In the genomic region with DNA sequence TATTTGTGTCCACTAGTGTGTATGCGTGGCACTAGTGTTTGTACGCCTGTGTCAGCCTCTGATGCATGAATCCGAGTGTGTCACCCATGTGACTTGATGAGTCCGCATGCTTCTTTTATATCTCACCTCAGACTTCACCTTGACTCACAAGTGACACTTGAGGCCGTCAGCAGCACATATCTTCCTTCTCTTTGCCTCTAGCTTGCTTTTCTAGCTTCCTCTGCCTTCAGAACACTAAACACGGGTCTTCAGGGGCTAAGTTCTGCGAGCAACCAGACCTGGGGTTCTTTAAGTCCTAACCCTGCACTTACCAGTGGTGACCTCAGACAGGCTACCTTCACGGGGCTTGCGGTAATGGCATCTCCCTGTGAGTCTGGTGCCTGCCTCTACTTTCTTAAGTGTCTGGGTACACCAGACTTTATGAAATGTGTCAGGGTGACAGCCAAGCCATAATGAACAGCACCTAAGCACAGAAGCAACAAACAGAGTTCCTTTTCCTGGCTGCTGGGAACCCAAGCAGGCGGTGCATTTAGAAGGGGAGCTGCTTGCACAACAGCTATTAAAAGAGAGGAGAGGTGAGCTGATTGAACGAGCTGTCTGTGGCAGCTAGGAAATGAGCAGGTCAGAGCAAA, we compare ENCODE assay signal across 8 mouse cellular contexts. TPM values are rescaled to one million over a fixed set of nuclear protein-coding genes. Genes with fewer than 3 reads are reported as not detected.
DNase-seq lines count a peak whose midpoint lies in the region; ATAC-seq and TF ChIP-seq lines count a peak whose summit lies in the region.

No protein-coding gene starts in this region.

- no peak overlapping the region for H3K4me3 ChIP-seq in C2C12 (ENCODE audit: insufficient read depth, poor library complexity, severe bottlenecking)
- no peak overlapping the region for H3K4me3 ChIP-seq in forebrain, embryonic 15.5 days
- no peak overlapping the region for H3K4me3 ChIP-seq in liver, embryonic 11.5 days (ENCODE audit: low read depth, low read length)

- peak overlapping the region; percentile 37 for H3K9ac ChIP-seq in forebrain, embryonic 15.5 days (replicated peaks)
- H3K9ac ChIP-seq in liver, embryonic 11.5 days (ENCODE audit: low read depth, low read length) = peak overlapping the region; percentile 66

- no peak for TF ChIP-seq CTCF in C2C12 (IDR thresholded peaks at IDR 0.05; ENCODE audit: control insufficient read depth, insufficient read depth, insufficient read length)

- DNase-seq in 416B (ENCODE audit: low read depth) = peak; percentile 57
- DNase-seq in liver, embryonic 11.5 days (ENCODE audit: low spot score) = no peak
- peak; percentile 69 for DNase-seq in splenic B cell, adult 2 months (ENCODE audit: low read depth, low spot score)
- DNase-seq in kidney, adult 18-20 months = no peak
- DNase-seq in thymus, postnatal 25 days = no peak

- H3K27ac ChIP-seq in forebrain, embryonic 15.5 days (replicated peaks) = peak overlapping the region; percentile 77
- H3K27ac ChIP-seq in liver, embryonic 11.5 days (ENCODE audit: low read depth, low read length) = peak overlapping the region; percentile 83

- peak overlapping the region; percentile 70 for H3ac ChIP-seq in C2C12 (ENCODE audit: control insufficient read depth, insufficient read length, low read depth)

- no peaks in the 10 kb centered on the region for H3K27me3 ChIP-seq in C2C12 (ENCODE audit: control insufficient read depth, insufficient read depth, insufficient read length)
- no peaks in the 10 kb centered on the region for H3K27me3 ChIP-seq in forebrain, embryonic 15.5 days
- H3K27me3 ChIP-seq in liver, embryonic 11.5 days (replicated peaks; ENCODE audit: control insufficient read depth, insufficient read depth, low read length) = no peaks in the 10 kb centered on the region
- H3K27me3 ChIP-seq in splenic B cell, adult 2 months (ENCODE audit: control insufficient read depth, insufficient read depth, low read length, poor library complexity, severe bottlenecking) = no peaks in the 10 kb centered on the region

- no peaks in the 10 kb centered on the region for H3K36me3 ChIP-seq in C2C12 (ENCODE audit: control insufficient read depth, insufficient read depth)
- H3K36me3 ChIP-seq in forebrain, embryonic 15.5 days = no peaks in the 10 kb centered on the region
- H3K36me3 ChIP-seq in liver, embryonic 11.5 days (ENCODE audit: control insufficient read depth, insufficient read depth, low read length) = no peaks in the 10 kb centered on the region
- H3K36me3 ChIP-seq in splenic B cell, adult 2 months (ENCODE audit: control insufficient read depth, insufficient read depth, low read length, poor library complexity, severe bottlenecking) = no peaks in the 10 kb centered on the region

- WGBS in forebrain, embryonic 15.5 days = 59% methylated on average over 11 of the region's 11 CpGs
- WGBS in liver, embryonic 11.5 days = 49% methylated on average over 11 of the region's 11 CpGs

- H3K79me2 ChIP-seq in C2C12 (ENCODE audit: control insufficient read depth, insufficient read depth) = no peaks in the 10 kb centered on the region

- no peak for ATAC-seq in forebrain, embryonic 15.5 days (replicated peaks)
- no peak for ATAC-seq in liver, embryonic 11.5 days (replicated peaks; ENCODE audit: low FRiP score)
- no peak for ATAC-seq in monocyte, adult 5-6 weeks (replicated peaks; ENCODE audit: insufficient number of reproducible peaks, low FRiP score, low TSS enrichment, poor library complexity, severe bottlenecking)

- H3K4me2 ChIP-seq in forebrain, embryonic 15.5 days (replicated peaks) = peak overlapping the region; percentile 46
- peak overlapping the region; percentile 57 for H3K4me2 ChIP-seq in liver, embryonic 11.5 days

- no peaks in the 10 kb centered on the region for H3K79me3 ChIP-seq in C2C12 (ENCODE audit: low read depth)

- no peaks in the 10 kb centered on the region for H3K9me3 ChIP-seq in forebrain, embryonic 15.5 days
- no peaks in the 10 kb centered on the region for H3K9me3 ChIP-seq in liver, embryonic 11.5 days (ENCODE audit: control insufficient read depth, low read length)

- H3K4me1 ChIP-seq in forebrain, embryonic 15.5 days = peaks cover 34% of the 10 kb centered on the region
- H3K4me1 ChIP-seq in liver, embryonic 11.5 days (replicated peaks; ENCODE audit: control insufficient read depth, insufficient read depth, low read length) = peaks cover 51% of the 10 kb centered on the region

TF ChIP-seq in C2C12, 6 proteins besides CTCF, POLR2A, EP300 and RAD21:
- TF ChIP-seq MAX (IDR thresholded peaks at IDR 0.05) (no peak), CEBPB (IDR thresholded peaks at IDR 0.05; ENCODE audit: low read depth) (peak; percentile 45)
TF ChIP-seq in C2C12: peak in this region for 1.

RNA-seq across cellular contexts. Expression of gene Irf2bpl, which starts 51.9 kb away (rescaled TPM):
- 49.7 TPM for polyA plus RNA-seq in C2C12 (2012; fragmentation: generic; extraction: Trizol)
- 94.9 and 95.8 TPM in 2 replicates for polyA plus RNA-seq in forebrain, embryonic 15.5 days (2015; fragmentation: Nextera tagmentation; extraction: Ambion mirVana)
- polyA plus RNA-seq in liver, embryonic 11.5 days (2014; fragmentation: Nextera tagmentation; extraction: Ambion mirVana) = 9.7 and 9.8 TPM in 2 replicates
- 15.1 to 32.7 TPM (median 18.2 TPM) in 3 replicates for total RNA-seq in monocyte, adult 5-6 weeks (2017)

Comparison
In these comparisons a context has a peak if more than half of its experiments do, and no peak if none do; other contexts are left out.
1. DNase-seq: peak in 416B (single experiment) and splenic B cell, adult 2 months (single experiment); none in liver, embryonic 11.5 days (single experiment), kidney, adult 18-20 months (single experiment) and thymus, postnatal 25 days (single experiment).